Mouse (Mus musculus): ENCODE measurements at regions not wholly inside any gene's neighbourhood (a gene's known extent, or its start where the extent isn't known, plus 50 kb on each side); places are given as distances from the start of the nearest gene placed in this dataset.

DNA sequence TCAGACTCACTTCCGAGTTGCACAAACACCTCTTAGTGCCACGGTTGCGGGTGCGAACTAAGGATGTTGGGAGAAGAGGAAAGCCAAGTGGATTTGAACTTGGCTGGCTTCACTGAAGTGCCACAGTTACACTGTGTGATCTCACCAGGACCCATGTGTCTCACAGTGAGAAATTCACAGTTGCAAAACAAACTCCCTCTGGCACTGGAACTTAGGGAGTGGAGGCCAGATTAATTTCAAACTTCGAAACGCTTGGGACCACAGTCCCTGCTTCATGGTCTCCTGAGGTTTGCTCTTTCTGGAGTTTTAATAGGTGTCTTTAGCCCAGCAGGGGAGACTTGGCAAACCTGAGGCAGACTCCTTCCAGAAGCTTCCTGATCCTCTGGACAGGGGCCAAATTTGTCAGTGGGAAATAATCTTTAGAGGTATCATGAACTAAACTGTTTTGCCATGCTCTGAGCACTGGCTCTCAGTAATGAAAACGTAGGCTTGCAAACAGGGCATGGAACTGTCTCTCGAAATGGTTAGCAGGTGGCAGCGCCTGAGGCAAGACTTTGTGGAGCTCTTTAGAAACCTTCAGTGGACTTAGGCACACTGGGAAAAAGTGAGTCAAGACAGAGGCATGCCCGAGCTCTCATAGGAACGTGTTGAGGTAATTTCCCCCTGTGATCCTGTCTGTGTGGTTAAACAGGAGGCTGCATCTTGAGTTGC is 121.2 kb upstream of the Gm5148 start:
- TF ChIP-seq CTCF (IDR thresholded peaks at IDR 0.05; ENCODE audit: insufficient read depth, low read depth, low read length): no peak
- TF ChIP-seq POLR2A (IDR thresholded peaks at IDR 0.05; ENCODE audit: insufficient read depth, low read depth, low read length): no peak
